Mouse (Mus musculus) megakaryocyte, embryonic 14.5 days (primary cell): ENCODE data around the gene Igf2r.

Experiments used
- FLI1 ChIP-seq: IDR thresholded peaks from 2 replicates; pipeline ENCODE4 v1.6.1; 2012; ENCODE audit warnings: low read length, inconsistent platforms, mixed read lengths
- GATA1 ChIP-seq: IDR thresholded peaks from 3 replicates; pipeline ENCODE4 v1.6.1; 2012; ENCODE audit warnings: mixed read lengths, low read length, inconsistent platforms, borderline replicate concordance

DNA sequence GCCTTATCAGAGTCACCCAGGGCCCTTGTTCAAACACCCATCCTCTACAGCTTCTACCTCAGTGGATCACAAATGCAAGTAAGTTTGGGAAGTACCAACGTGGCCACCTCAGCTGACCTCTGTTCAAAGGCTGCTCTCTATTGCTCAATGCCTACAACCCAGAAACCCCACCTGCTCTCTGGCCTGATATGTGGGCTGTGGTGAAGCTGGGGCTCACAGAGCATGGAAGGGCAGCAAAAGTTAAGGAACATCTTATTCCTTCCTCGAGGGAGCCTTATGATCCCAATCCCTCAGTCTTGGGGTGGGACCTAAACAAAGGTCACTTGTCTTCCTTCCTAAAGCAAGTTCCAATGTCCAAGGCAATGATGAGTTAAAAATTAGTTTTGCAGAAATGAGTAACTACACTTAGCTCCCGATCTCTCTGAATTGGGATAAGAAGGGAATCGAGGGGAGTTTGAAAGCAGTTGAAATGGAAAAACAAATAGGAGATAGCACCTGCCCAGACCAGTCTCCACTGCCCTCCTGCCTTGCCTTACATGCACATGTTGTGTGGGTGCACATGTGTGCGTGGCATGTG, 98.3 kb downstream of the Igf2r start:
- TF ChIP-seq GATA1 = no peak
- no peak for TF ChIP-seq FLI1
